Mouse (Mus musculus) limb, embryonic 11.5 days (tissue): ENCODE data around the gene Plscr3. TPM values are rescaled to one million over a fixed set of nuclear protein-coding genes. Genes with fewer than 3 reads are reported as not detected.

Experiments used
- ATAC-seq: fragments of 200-750 bp; cut with Nextera tagmentation; 2 replicates; pipeline ENCODE4 v1.8.0; 2017; ENCODE audit warnings: low read depth; ENCODE audit not compliant: insufficient number of reproducible peaks, low FRiP score, low TSS enrichment
- DNase-seq: peaks from one replicate; pipeline ENCODE4 v3.0.0-alpha.2; 2015; ENCODE audit warnings: low spot score
- H3K27ac ChIP-seq: fragments of 300-500 bp; sonication (generic); replicated peaks from 2 replicates; pipeline ENCODE4 v1.5.1; 2014; ENCODE audit warnings: low read depth, mild to moderate bottlenecking, low read length
- H3K27me3 ChIP-seq: fragments of 300-500 bp; sonication (generic); 2 replicates; pipeline ENCODE4 v1.6.1; 2014; ENCODE audit warnings: mild to moderate bottlenecking, low read length, mixed read lengths; ENCODE audit not compliant: control insufficient read depth, insufficient read depth
- H3K36me3 ChIP-seq: fragments of 300-500 bp; sonication (generic); 2 replicates; pipeline ENCODE4 v1.6.1; 2014; ENCODE audit warnings: mild to moderate bottlenecking, low read length, moderate library complexity, mixed read lengths; ENCODE audit not compliant: control insufficient read depth, insufficient read depth
- H3K4me1 ChIP-seq: fragments of 300-500 bp; sonication (generic); 2 replicates; pipeline ENCODE4 v1.6.1; 2014; ENCODE audit warnings: low read length, mixed read lengths; ENCODE audit not compliant: control insufficient read depth, insufficient read depth
- H3K4me2 ChIP-seq: fragments of 300-500 bp; sonication (generic); 2 replicates; pipeline ENCODE4 v1.6.1; 2014; ENCODE audit warnings: low read depth, mild to moderate bottlenecking, moderate library complexity; ENCODE audit not compliant: severe bottlenecking
- H3K4me3 ChIP-seq: fragments of 300-500 bp; sonication (generic); 2 replicates; pipeline ENCODE4 v1.5.1; 2014; ENCODE audit warnings: low read depth, low read length
- H3K9ac ChIP-seq: fragments of 300-500 bp; sonication (generic); 2 replicates; pipeline ENCODE4 v1.6.1; 2014; ENCODE audit warnings: mild to moderate bottlenecking, low read length
- H3K9me3 ChIP-seq: fragments of 300-500 bp; sonication (generic); 2 replicates; pipeline ENCODE4 v1.6.1; 2016; ENCODE audit warnings: low read length; ENCODE audit not compliant: control insufficient read depth
- WGBS: fragments of 180-500 bp; shearing (Covaris S2); extraction: QIAGEN DNeasy Blood & Tissue Kit; methylation state at CpG from one replicate; pipeline ENCODE4 v1.1.7; 2014; 5-methylcytosine and 5-hydroxymethylcytosine counted together
- polyA plus RNA-seq: library from polyadenylated mRNA; unstranded; fragments of >200 nt; fragmentation: Nextera tagmentation; extraction: Ambion mirVana; gene quantifications from 2 replicates; pipeline ENCODE4 v1.2.1, GENCODE M21; 2014

Gene Plscr3
- polyA plus RNA-seq, 1 experiment from 2014 or later = 115 TPM

DNA sequence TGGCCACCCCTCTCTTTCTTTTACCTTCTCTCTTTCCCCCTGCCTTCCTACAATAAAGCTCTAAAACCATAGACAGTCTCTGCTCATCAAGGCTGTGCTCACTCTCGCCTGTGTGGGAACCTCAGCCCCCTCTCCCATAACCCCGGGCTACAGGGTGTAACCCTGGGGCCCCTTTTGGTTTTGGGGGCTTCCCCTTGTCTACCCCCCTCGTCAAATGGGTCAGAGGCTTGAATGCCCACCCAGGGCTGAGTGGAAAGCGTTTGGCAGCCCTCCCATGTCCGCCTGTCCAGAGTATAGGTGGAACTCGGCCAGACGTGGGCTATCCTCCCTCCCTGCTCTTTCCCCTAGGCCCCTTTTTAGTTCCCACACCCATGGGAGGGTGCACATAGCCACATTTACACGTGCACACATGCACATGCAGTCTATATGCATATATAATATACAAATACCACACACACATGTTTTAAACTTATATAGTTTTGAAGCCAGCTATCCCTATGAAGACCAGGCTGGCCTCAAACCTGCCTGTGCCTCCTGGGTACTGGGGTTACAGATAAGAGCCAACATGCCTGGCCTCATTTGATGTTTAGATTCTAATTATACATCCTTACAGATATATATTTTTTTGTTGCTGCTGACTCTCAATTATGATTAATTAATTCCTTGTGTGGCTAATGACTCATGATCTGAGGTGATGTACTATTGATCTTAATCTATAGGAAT lies 18.1 kb downstream of the Plscr3 start:
- Histone ChIP-seq H3K4me3 (no peak overlapping the region), H3K27ac (no peak overlapping the region), H3K9ac (no peak overlapping the region), H3K4me2 (no peak overlapping the region), H3K36me3 (no peaks in the 10 kb centered on the region), H3K4me1 (no peaks in the 10 kb centered on the region), H3K27me3 (peaks cover under 1% of the 10 kb centered on the region), H3K9me3 (no peaks in the 10 kb centered on the region)
- ATAC-seq = no peak
- 55% methylated on average over 8 of the region's 8 CpGs for WGBS
- no peak for DNase-seq

GRCm38 (mm10) chr11:69865561-69865960 lies 19.4 kb downstream of the Plscr3 start:
- ATAC-seq = no peak
- no peaks in the 10 kb centered on the region for H3K9me3 ChIP-seq
- WGBS = 78% methylated on average over 9 of the region's 9 CpGs
- H3K27ac ChIP-seq = no peak overlapping the region
- no peak overlapping the region for H3K4me2 ChIP-seq
- no peaks in the 10 kb centered on the region for H3K4me1 ChIP-seq
- no peak overlapping the region for H3K9ac ChIP-seq
- H3K4me3 ChIP-seq = no peak overlapping the region
- no peaks in the 10 kb centered on the region for H3K27me3 ChIP-seq
- no peaks in the 10 kb centered on the region for H3K36me3 ChIP-seq
- DNase-seq = no peak

DNA sequence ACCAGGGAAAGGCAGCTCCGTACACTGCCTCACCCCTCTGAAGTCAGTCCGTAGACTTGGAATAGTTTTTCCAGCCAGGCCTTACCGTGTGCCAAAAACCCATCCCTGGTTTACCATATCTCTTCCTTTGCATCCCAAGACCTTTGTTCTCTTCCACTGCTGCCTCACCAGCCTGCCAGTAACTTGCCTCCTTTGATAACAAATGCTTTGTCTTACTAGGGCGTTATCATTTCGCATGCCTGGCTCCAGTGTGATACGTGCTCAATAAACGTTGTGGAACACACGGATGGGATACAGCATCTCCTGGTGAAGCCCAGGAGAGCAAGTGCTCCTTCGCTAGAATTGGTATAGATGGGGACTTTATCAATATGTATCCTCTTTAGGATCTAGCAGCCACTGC lies 21.2 kb downstream of the Plscr3 start:
- ATAC-seq (no peak), DNase-seq (no peak)
- H3K27ac ChIP-seq = no peak overlapping the region
- no peaks in the 10 kb centered on the region for H3K9me3 ChIP-seq
- no peaks in the 10 kb centered on the region for H3K36me3 ChIP-seq
- H3K4me1 ChIP-seq = no peaks in the 10 kb centered on the region
- no peak overlapping the region for H3K4me3 ChIP-seq
- H3K27me3 ChIP-seq = no peaks in the 10 kb centered on the region
- H3K9ac ChIP-seq = no peak overlapping the region
- no peak overlapping the region for H3K4me2 ChIP-seq
- 72% methylated on average over 9 of the region's 9 CpGs for WGBS

GRCm38 (mm10) chr11:69870289-69871069 lies 24.3 kb downstream of the Plscr3 start:
- H3K4me2 ChIP-seq = no peak overlapping the region
- no peak for ATAC-seq
- no peak overlapping the region for H3K4me3 ChIP-seq
- no peaks in the 10 kb centered on the region for H3K27me3 ChIP-seq
- H3K36me3 ChIP-seq = no peaks in the 10 kb centered on the region
- H3K27ac ChIP-seq = no peak overlapping the region
- DNase-seq = no peak
- H3K4me1 ChIP-seq = no peaks in the 10 kb centered on the region
- H3K9me3 ChIP-seq = no peaks in the 10 kb centered on the region
- WGBS = 91% methylated on average over 2 of the region's 2 CpGs
- no peak overlapping the region for H3K9ac ChIP-seq

- Histone ChIP-seq H3K27ac (no peak overlapping the region), H3K4me1 (no peaks in the 10 kb centered on the region), H3K4me2 (no peak overlapping the region), H3K27me3 (no peaks in the 10 kb centered on the region), H3K4me3 (no peak overlapping the region), H3K36me3 (no peaks in the 10 kb centered on the region), H3K9me3 (no peaks in the 10 kb centered on the region), H3K9ac (no peak overlapping the region)
- 89% methylated on average over 7 of the region's 7 CpGs for WGBS
- no peak for DNase-seq
- ATAC-seq = no peak
Measured at GRCm38 (mm10) chr11:69871822-69872221, 25.6 kb downstream of the Plscr3 start.

- Histone ChIP-seq H3K4me3 (no peak overlapping the region), H3K9me3 (no peaks in the 10 kb centered on the region), H3K9ac (no peak overlapping the region), H3K36me3 (no peaks in the 10 kb centered on the region), H3K27ac (no peak overlapping the region), H3K27me3 (no peaks in the 10 kb centered on the region), H3K4me2 (no peak overlapping the region), H3K4me1 (no peaks in the 10 kb centered on the region)
- WGBS = 70% methylated on average over 4 of the region's 4 CpGs
- ATAC-seq (no peak), DNase-seq (no peak)
Measured at GRCm38 (mm10) chr11:69872451-69872850, 26.3 kb downstream of the Plscr3 start.

- 66% methylated on average over 7 of the region's 7 CpGs for WGBS
- H3K9ac ChIP-seq = 0 out of 2 replicates have a peak overlapping the region, but pooled peaks have one; percentile 12
- no peak for ATAC-seq
- H3K36me3 ChIP-seq = no peaks in the 10 kb centered on the region
- 0 out of 2 replicates have a peak overlapping the region, but pooled peaks have one; percentile 8 for H3K27ac ChIP-seq
- H3K4me2 ChIP-seq = no peak overlapping the region
- no peaks in the 10 kb centered on the region for H3K27me3 ChIP-seq
- DNase-seq = no peak
- no peak overlapping the region for H3K4me3 ChIP-seq
- peaks cover 12% of the 10 kb centered on the region for H3K4me1 ChIP-seq
- no peaks in the 10 kb centered on the region for H3K9me3 ChIP-seq
Measured at GRCm38 (mm10) chr11:69876186-69876585, 30.0 kb downstream of the Plscr3 start.

DNA sequence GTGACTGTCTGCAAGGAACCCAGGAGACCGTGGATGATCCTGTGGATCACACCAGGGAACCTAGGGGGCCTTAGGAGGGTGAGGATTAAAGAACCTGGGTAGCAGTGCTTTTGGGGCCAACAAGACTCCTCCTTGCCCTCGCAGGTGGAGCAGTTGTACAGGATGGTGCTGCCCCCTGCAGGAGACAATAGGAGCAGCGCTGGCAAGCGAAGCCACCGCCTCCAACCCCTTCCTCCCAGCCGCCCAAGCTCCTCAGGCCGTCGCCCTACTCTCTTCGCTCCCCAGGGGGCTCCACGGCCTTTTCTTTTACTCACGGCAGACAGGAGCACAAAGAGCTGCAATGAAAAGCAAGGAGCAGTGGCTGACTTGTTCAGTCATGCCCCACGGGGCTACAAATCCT lies 30.7 kb downstream of the Plscr3 start:
- Histone ChIP-seq H3K4me1 (peaks cover 12% of the 10 kb centered on the region), H3K36me3 (no peaks in the 10 kb centered on the region), H3K27me3 (no peaks in the 10 kb centered on the region), H3K9ac (no peak overlapping the region), H3K4me3 (no peak overlapping the region), H3K9me3 (no peaks in the 10 kb centered on the region), H3K4me2 (peak overlapping the region; percentile 26; the same call in 1 of the 2 replicates), H3K27ac (no peak overlapping the region)
- ATAC-seq = no peak
- 7% methylated on average over 12 of the region's 12 CpGs for WGBS
- peak; percentile 91 for DNase-seq
